Mouse (Mus musculus): ENCODE results near the gene Col4a3bp. TPM values are rescaled to one million over a fixed set of nuclear protein-coding genes. Genes with fewer than 3 reads are reported as not detected.

The Col4a3bp gene
- polyA plus RNA-seq, 1 experiment from 2014 or later = 6.4 TPM

- H3K9ac ChIP-seq = no peak overlapping the region
- no peak overlapping the region for H3K4me2 ChIP-seq
- H3K4me1 ChIP-seq = no peaks in the 10 kb centered on the region
- no peaks in the 10 kb centered on the region for H3K36me3 ChIP-seq (ENCODE audit: poor library complexity, severe bottlenecking)
- ATAC-seq = no peak
- no peaks in the 10 kb centered on the region for H3K9me3 ChIP-seq (replicated peaks)
- no peaks in the 10 kb centered on the region for H3K27me3 ChIP-seq
- WGBS = 89% methylated on average over 3 of the region's 3 CpGs
- H3K4me3 ChIP-seq = no peak overlapping the region
- no peak overlapping the region for H3K27ac ChIP-seq
Observed at GRCm38 (mm10) chr13:96521294-96521693, 21.1 kb upstream of the Col4a3bp start.

GRCm38 (mm10) chr13:96527022-96527421, 15.4 kb upstream of the Col4a3bp start:
- Histone ChIP-seq H3K9me3 (replicated peaks) (no peaks in the 10 kb centered on the region), H3K36me3 (ENCODE audit: poor library complexity, severe bottlenecking) (no peaks in the 10 kb centered on the region), H3K4me3 (no peak overlapping the region), H3K4me1 (no peaks in the 10 kb centered on the region), H3K27me3 (no peaks in the 10 kb centered on the region), H3K9ac (no peak overlapping the region), H3K27ac (no peak overlapping the region), H3K4me2 (no peak overlapping the region)
- WGBS = 93% methylated on average over 3 of the region's 3 CpGs
- no peak for ATAC-seq

GRCm38 (mm10) chr13:96527856-96528255, 14.6 kb upstream of the Col4a3bp start:
- Histone ChIP-seq H3K4me1 (no peaks in the 10 kb centered on the region), H3K27ac (no peak overlapping the region), H3K36me3 (ENCODE audit: poor library complexity, severe bottlenecking) (no peaks in the 10 kb centered on the region), H3K4me3 (no peak overlapping the region), H3K27me3 (no peaks in the 10 kb centered on the region), H3K4me2 (no peak overlapping the region), H3K9ac (no peak overlapping the region), H3K9me3 (replicated peaks) (no peaks in the 10 kb centered on the region)
- WGBS = 92% methylated on average over 11 of the region's 11 CpGs
- no peak for ATAC-seq

- H3K9ac ChIP-seq = no peak overlapping the region
- no peak for ATAC-seq
- H3K4me3 ChIP-seq = no peak overlapping the region
- no peaks in the 10 kb centered on the region for H3K36me3 ChIP-seq (ENCODE audit: poor library complexity, severe bottlenecking)
- no peak overlapping the region for H3K4me2 ChIP-seq
- 88% methylated on average over 3 of the region's 3 CpGs for WGBS
- H3K27me3 ChIP-seq = no peaks in the 10 kb centered on the region
- no peaks in the 10 kb centered on the region for H3K9me3 ChIP-seq (replicated peaks)
- no peaks in the 10 kb centered on the region for H3K4me1 ChIP-seq
- no peak overlapping the region for H3K27ac ChIP-seq
Observed at GRCm38 (mm10) chr13:96528776-96529175, 13.6 kb upstream of the Col4a3bp start.

- Histone ChIP-seq H3K4me2 (no peak overlapping the region), H3K27ac (no peak overlapping the region), H3K4me3 (no peak overlapping the region), H3K36me3 (ENCODE audit: poor library complexity, severe bottlenecking) (no peaks in the 10 kb centered on the region), H3K9ac (no peak overlapping the region), H3K4me1 (no peaks in the 10 kb centered on the region), H3K27me3 (no peaks in the 10 kb centered on the region), H3K9me3 (replicated peaks) (no peaks in the 10 kb centered on the region)
- WGBS = 95% methylated on average over 3 of the region's 3 CpGs
- no peak for ATAC-seq
Observed at GRCm38 (mm10) chr13:96529542-96529941, 12.9 kb upstream of the Col4a3bp start.

DNA sequence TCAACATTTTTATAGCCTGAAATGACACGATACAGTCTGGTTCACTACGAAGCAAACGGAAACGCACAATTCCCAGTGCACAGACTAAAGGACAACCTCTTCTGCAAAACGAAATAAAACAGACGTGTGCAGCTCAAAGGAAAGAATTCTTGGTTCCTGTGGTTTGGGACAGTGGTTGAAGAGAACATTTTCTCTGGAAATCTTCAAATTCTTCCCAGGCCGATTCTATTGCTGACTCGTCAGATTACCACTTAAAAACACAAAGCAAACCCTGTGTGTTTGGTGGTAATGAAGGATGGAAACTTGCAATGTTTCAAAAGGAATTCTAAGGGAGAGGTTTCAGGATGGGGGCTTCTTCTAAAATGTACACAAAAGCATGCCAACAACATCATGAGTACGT, 12.4 kb upstream of the Col4a3bp start:
- Histone ChIP-seq H3K9ac (no peak overlapping the region), H3K4me1 (no peaks in the 10 kb centered on the region), H3K36me3 (ENCODE audit: poor library complexity, severe bottlenecking) (no peaks in the 10 kb centered on the region), H3K4me3 (no peak overlapping the region), H3K27me3 (no peaks in the 10 kb centered on the region), H3K27ac (no peak overlapping the region), H3K4me2 (no peak overlapping the region), H3K9me3 (replicated peaks) (no peaks in the 10 kb centered on the region)
- 94% methylated on average over 9 of the region's 9 CpGs for WGBS
- ATAC-seq = no peak

GRCm38 (mm10) chr13:96532176-96532575, 10.2 kb upstream of the Col4a3bp start:
- H3K4me3 ChIP-seq = no peak overlapping the region
- no peaks in the 10 kb centered on the region for H3K36me3 ChIP-seq (ENCODE audit: poor library complexity, severe bottlenecking)
- no peaks in the 10 kb centered on the region for H3K4me1 ChIP-seq
- H3K9me3 ChIP-seq (replicated peaks) = no peaks in the 10 kb centered on the region
- ATAC-seq = no peak
- H3K27ac ChIP-seq = no peak overlapping the region
- no peak overlapping the region for H3K4me2 ChIP-seq
- WGBS = 94% methylated on average over 6 of the region's 6 CpGs
- H3K9ac ChIP-seq = no peak overlapping the region
- H3K27me3 ChIP-seq = no peaks in the 10 kb centered on the region

- H3K27ac ChIP-seq = no peak overlapping the region
- H3K36me3 ChIP-seq (ENCODE audit: poor library complexity, severe bottlenecking) = no peaks in the 10 kb centered on the region
- H3K27me3 ChIP-seq = no peaks in the 10 kb centered on the region
- H3K4me3 ChIP-seq = no peak overlapping the region
- no peak overlapping the region for H3K4me2 ChIP-seq
- WGBS = 68% methylated on average over 2 of the region's 2 CpGs
- no peak for ATAC-seq
- H3K9ac ChIP-seq = no peak overlapping the region
- H3K9me3 ChIP-seq (replicated peaks) = no peaks in the 10 kb centered on the region
- no peaks in the 10 kb centered on the region for H3K4me1 ChIP-seq
Observed at GRCm38 (mm10) chr13:96533742-96534141, 8.7 kb upstream of the Col4a3bp start.

DNA sequence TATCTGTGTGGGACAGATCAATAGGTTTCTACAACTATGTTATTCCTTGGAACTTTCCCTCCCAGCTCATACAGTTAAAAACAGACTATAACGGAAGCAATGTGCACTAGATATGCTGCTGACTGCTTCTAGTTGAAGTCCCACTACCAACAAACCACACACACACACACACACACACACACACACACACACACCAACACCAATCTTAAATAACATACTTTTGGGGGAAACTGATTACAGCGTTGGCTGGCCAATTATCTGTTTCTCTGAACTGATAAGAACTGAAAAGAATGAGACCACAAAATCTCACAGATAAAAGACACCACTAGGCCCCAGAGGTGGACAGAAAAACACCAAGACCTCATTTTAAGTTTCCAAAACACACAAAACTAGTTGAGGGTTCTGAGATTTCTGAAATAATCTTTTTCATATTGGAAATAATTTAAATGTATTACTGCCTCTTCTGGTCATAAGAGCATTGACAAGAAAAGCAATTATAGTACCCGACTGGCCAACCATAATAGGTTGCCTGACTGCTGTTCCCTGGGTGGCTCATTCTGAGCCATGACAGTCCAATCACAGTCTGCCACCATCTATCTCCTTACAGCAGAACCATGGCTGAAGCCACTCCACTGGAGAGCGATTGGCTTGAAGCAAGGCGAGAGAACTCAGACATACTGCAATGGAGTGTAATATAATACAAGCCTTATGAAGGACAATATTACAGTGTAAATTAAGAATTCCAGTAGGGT, 5.4 kb upstream of the Col4a3bp start:
- Histone ChIP-seq H3K27me3 (no peaks in the 10 kb centered on the region), H3K4me1 (no peaks in the 10 kb centered on the region), H3K9ac (no peak overlapping the region), H3K9me3 (replicated peaks) (no peaks in the 10 kb centered on the region), H3K4me3 (no peak overlapping the region), H3K36me3 (ENCODE audit: poor library complexity, severe bottlenecking) (no peaks in the 10 kb centered on the region), H3K27ac (no peak overlapping the region), H3K4me2 (no peak overlapping the region)
- 86% methylated on average over 5 of the region's 5 CpGs for WGBS
- ATAC-seq = no peak

DNA sequence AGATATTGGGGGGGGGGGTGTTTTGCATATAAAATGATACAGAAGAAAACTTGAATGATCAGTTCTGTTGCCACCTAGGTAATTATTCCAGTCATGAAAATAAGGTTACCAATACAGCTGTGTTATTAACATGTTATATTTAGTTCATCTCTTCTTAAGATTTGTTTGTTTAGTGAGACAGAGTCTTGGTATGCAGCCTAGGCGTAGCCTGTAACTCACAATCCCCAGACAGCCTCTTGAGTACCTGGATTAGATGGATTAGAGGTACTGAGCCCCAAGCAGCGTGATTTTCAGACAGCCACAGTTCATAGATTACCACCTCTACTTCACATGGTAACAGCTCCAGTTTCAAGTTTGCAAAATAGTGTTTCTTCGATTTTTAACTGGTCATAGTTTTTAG, 4.3 kb upstream of the Col4a3bp start:
- no peaks in the 10 kb centered on the region for H3K9me3 ChIP-seq (replicated peaks)
- H3K9ac ChIP-seq = no peak overlapping the region
- H3K4me3 ChIP-seq = no peak overlapping the region
- no peak for ATAC-seq
- no peak overlapping the region for H3K4me2 ChIP-seq
- H3K27ac ChIP-seq = no peak overlapping the region
- H3K36me3 ChIP-seq (ENCODE audit: poor library complexity, severe bottlenecking) = no peaks in the 10 kb centered on the region
- no peaks in the 10 kb centered on the region for H3K4me1 ChIP-seq
- no peaks in the 10 kb centered on the region for H3K27me3 ChIP-seq
- WGBS = 83% methylated on average over 3 of the region's 3 CpGs

- ATAC-seq = no peak
- H3K4me1 ChIP-seq = peaks cover 8% of the 10 kb centered on the region
- H3K27me3 ChIP-seq = no peaks in the 10 kb centered on the region
- peak overlapping the region; percentile 64 for H3K4me2 ChIP-seq
- H3K36me3 ChIP-seq (ENCODE audit: poor library complexity, severe bottlenecking) = no peaks in the 10 kb centered on the region
- 59% methylated on average over 2 of the region's 2 CpGs for WGBS
- no peak overlapping the region for H3K27ac ChIP-seq
- no peaks in the 10 kb centered on the region for H3K9me3 ChIP-seq (replicated peaks)
- H3K4me3 ChIP-seq = peak overlapping the region; percentile 93
- no peak overlapping the region for H3K9ac ChIP-seq
Observed at GRCm38 (mm10) chr13:96541381-96541780, 1.0 kb upstream of the Col4a3bp start.

GRCm38 (mm10) chr13:96542901-96543891, 778 bp downstream of the Col4a3bp start:
- Histone ChIP-seq H3K4me2 (peak overlapping the region; percentile 85), H3K4me3 (peak overlapping the region; percentile 93), H3K9me3 (replicated peaks) (no peaks in the 10 kb centered on the region), H3K27ac (peak overlapping the region; percentile 94), H3K4me1 (peaks cover 8% of the 10 kb centered on the region), H3K9ac (peak overlapping the region; percentile 93), H3K36me3 (ENCODE audit: poor library complexity, severe bottlenecking) (no peaks in the 10 kb centered on the region), H3K27me3 (no peaks in the 10 kb centered on the region)
- peak; percentile 73 for ATAC-seq
- WGBS = under 1% methylated on average over 68 of the region's 73 CpGs

Data from forebrain, embryonic 13.5 days (tissue).